Mouse (Mus musculus) G1E-ER4 (cell line): ENCODE measurements around the gene Idnk. TPM values are rescaled to one million over a fixed set of nuclear protein-coding genes. Genes with fewer than 3 reads are reported as not detected.

ENCODE experiments used
- GATA1 ChIP-seq: IDR thresholded peaks from one replicate; pipeline ENCODE4 v1.8.0; 2012; ENCODE audit warnings: low read length, inconsistent platforms
- polyA plus RNA-seq: library from polyadenylated mRNA; stranded (reverse); fragments of >175 nt; gene quantifications from 2 replicates; pipeline ENCODE4 v1.2.3, GENCODE M21; 2012

The Idnk gene
- polyA plus RNA-seq = 9.6 and 15.3 TPM in 2 replicates

- no peak for TF ChIP-seq GATA1
Observed at GRCm38 (mm10) chr13:58157447-58158098, at the start of gene Idnk. Gene Idnk (plus strand): TSS chr13:58157649.

GRCm38 (mm10) chr13:58111306-58111705 lies 46.1 kb upstream of the Idnk start:
- no peak for TF ChIP-seq GATA1

- TF ChIP-seq GATA1 = no peak
Observed at GRCm38 (mm10) chr13:58112191-58112590, 45.3 kb upstream of the Idnk start.

GRCm38 (mm10) chr13:58112601-58113041 lies 44.8 kb upstream of the Idnk start:
- TF ChIP-seq GATA1 = no peak

- no peak for TF ChIP-seq GATA1
Observed at GRCm38 (mm10) chr13:58113061-58113900, 44.2 kb upstream of the Idnk start, which contains the start of gene Klhl3. Gene Klhl3 (minus strand): TSS chr13:58113592.

- TF ChIP-seq GATA1 = no peak
Observed at GRCm38 (mm10) chr13:58115227-58115626, 42.2 kb upstream of the Idnk start.

- no peak for TF ChIP-seq GATA1
Observed at GRCm38 (mm10) chr13:58116801-58117200, 40.6 kb upstream of the Idnk start.

- TF ChIP-seq GATA1 = no peak
Observed at GRCm38 (mm10) chr13:58117318-58118017, 40.0 kb upstream of the Idnk start.

GRCm38 (mm10) chr13:58122786-58123297 lies 34.6 kb upstream of the Idnk start:
- TF ChIP-seq GATA1 = no peak

GRCm38 (mm10) chr13:58123381-58123780 lies 34.1 kb upstream of the Idnk start:
- no peak for TF ChIP-seq GATA1

- no peak for TF ChIP-seq GATA1
Observed at GRCm38 (mm10) chr13:58124278-58124677, 33.2 kb upstream of the Idnk start.

GRCm38 (mm10) chr13:58124989-58125388 lies 32.5 kb upstream of the Idnk start:
- TF ChIP-seq GATA1 = no peak

GRCm38 (mm10) chr13:58126126-58126525 lies 31.3 kb upstream of the Idnk start:
- no peak for TF ChIP-seq GATA1

- no peak for TF ChIP-seq GATA1
Observed at GRCm38 (mm10) chr13:58126862-58127765, 30.3 kb upstream of the Idnk start.

GRCm38 (mm10) chr13:58127766-58128361 lies 29.6 kb upstream of the Idnk start:
- TF ChIP-seq GATA1 = no peak
